Mouse (Mus musculus) heart, embryonic 15.5 days (tissue): ENCODE data around the gene Rora. TPM values are rescaled to one million over a fixed set of nuclear protein-coding genes. Genes with fewer than 3 reads are reported as not detected.

Source experiments
- ATAC-seq: fragments of 200-750 bp; cut with Nextera tagmentation; replicated peaks from 2 replicates; pipeline ENCODE4 v1.8.0; 2017; ENCODE audit warnings: low read depth, moderate TSS enrichment; ENCODE audit not compliant: insufficient number of reproducible peaks, insufficient read depth, low FRiP score
- H3K27ac ChIP-seq: fragments of 300-500 bp; sonication (generic); 2 replicates; pipeline ENCODE4 v1.5.1; 2015; ENCODE audit warnings: mild to moderate bottlenecking, inconsistent platforms
- H3K27me3 ChIP-seq: fragments of 300-500 bp; sonication (generic); 2 replicates; pipeline ENCODE4 v1.6.1; 2015; ENCODE audit warnings: inconsistent platforms
- H3K36me3 ChIP-seq: fragments of 300-500 bp; sonication (generic); 2 replicates; pipeline ENCODE4 v1.6.1; 2015; ENCODE audit warnings: mild to moderate bottlenecking, inconsistent platforms
- H3K4me1 ChIP-seq: fragments of 300-500 bp; sonication (generic); replicated peaks from 2 replicates; pipeline ENCODE4 v1.6.1; 2015; ENCODE audit warnings: inconsistent platforms
- H3K4me2 ChIP-seq: fragments of 300-500 bp; sonication (generic); 2 replicates; pipeline ENCODE4 v1.6.1; 2015; ENCODE audit warnings: inconsistent platforms, mild to moderate bottlenecking, moderate library complexity
- H3K4me3 ChIP-seq: fragments of 300-500 bp; sonication (generic); 2 replicates; pipeline ENCODE4 v1.5.1; 2015; ENCODE audit warnings: mild to moderate bottlenecking, inconsistent platforms
- H3K9ac ChIP-seq: fragments of 300-500 bp; sonication (generic); 2 replicates; pipeline ENCODE4 v1.6.1; 2015; ENCODE audit warnings: mild to moderate bottlenecking, inconsistent platforms
- H3K9me3 ChIP-seq: fragments of 300-500 bp; sonication (generic); replicated peaks from 2 replicates; pipeline ENCODE4 v1.6.1; 2016; ENCODE audit warnings: inconsistent platforms
- WGBS: fragments of 180-500 bp; shearing (Covaris S2); methylation state at CpG from one replicate; pipeline ENCODE4 v1.1.7; 2015; ENCODE audit warnings: mixed read lengths; 5-methylcytosine and 5-hydroxymethylcytosine counted together
- polyA plus RNA-seq: library from polyadenylated mRNA; unstranded; fragments of >200 nt; fragmentation: Nextera tagmentation; extraction: Ambion mirVana; gene quantifications from 2 replicates; pipeline ENCODE4 v1.2.1, GENCODE M21; 2015

The Rora gene
- polyA plus RNA-seq, 1 experiment from 2014 or later = 7.3 TPM

DNA sequence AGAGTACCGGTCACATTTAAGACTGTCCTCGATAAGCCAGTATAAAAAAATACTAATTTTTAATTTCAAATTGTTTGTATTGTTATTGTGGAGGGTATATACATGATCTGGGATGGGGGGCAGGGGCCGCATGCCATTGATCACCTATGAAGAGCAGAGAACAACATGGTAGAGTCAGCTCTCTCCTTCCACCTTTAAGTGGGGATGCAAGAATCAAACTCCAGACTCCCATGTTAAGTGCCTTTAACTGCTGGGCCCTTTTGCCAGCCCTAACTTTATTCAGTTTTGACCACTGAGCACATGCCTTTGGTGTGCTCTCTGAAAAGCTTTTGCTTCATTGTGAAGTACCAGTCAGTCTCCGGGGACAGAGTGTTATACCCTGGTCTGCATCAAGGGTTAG is 650.4 kb downstream of the Rora start:
- H3K27me3 ChIP-seq = no peaks in the 10 kb centered on the region
- H3K27ac ChIP-seq = no peak overlapping the region
- WGBS = 87% methylated on average over 4 of the region's 4 CpGs
- ATAC-seq = no peak
- no peak overlapping the region for H3K4me3 ChIP-seq
- H3K9ac ChIP-seq = no peak overlapping the region
- no peak overlapping the region for H3K4me2 ChIP-seq
- H3K9me3 ChIP-seq = no peaks in the 10 kb centered on the region
- H3K4me1 ChIP-seq = peaks cover 5% of the 10 kb centered on the region; the same call in 1 of the 2 replicates
- no peaks in the 10 kb centered on the region for H3K36me3 ChIP-seq

DNA sequence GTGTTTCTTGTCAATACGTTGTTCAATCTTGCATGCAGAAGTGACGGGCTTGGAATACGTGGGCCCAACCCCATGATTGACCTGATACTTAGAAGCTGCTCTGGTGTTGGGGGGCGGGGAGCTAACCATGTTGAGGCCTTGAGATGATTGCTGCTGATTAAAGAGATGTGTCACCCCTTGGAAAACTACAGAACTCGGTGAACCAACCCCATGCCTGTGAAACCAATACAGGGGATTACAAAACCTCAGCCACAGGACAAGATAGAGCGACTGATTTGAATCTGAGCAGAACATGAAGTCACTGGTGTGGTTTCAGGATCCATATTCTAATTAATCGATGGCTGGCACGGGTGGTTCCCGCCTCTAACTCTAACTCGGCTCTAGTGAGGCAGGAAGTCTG is 650.9 kb downstream of the Rora start:
- Histone ChIP-seq H3K4me2 (no peak overlapping the region), H3K27me3 (no peaks in the 10 kb centered on the region), H3K4me1 (peaks cover 5% of the 10 kb centered on the region; the same call in 1 of the 2 replicates), H3K4me3 (no peak overlapping the region), H3K9ac (no peak overlapping the region), H3K36me3 (no peaks in the 10 kb centered on the region), H3K9me3 (no peaks in the 10 kb centered on the region), H3K27ac (no peak overlapping the region)
- WGBS = 74% methylated on average over 10 of the region's 10 CpGs
- no peak for ATAC-seq

GRCm38 (mm10) chr9:69304991-69305390 is 651.4 kb downstream of the Rora start:
- no peak for ATAC-seq
- H3K27ac ChIP-seq = no peak overlapping the region
- no peak overlapping the region for H3K4me3 ChIP-seq
- no peaks in the 10 kb centered on the region for H3K36me3 ChIP-seq
- no peak overlapping the region for H3K4me2 ChIP-seq
- H3K4me1 ChIP-seq = peaks cover 5% of the 10 kb centered on the region; the same call in 1 of the 2 replicates
- no peaks in the 10 kb centered on the region for H3K27me3 ChIP-seq
- no peak overlapping the region for H3K9ac ChIP-seq
- WGBS = 71% methylated on average over 3 of the region's 3 CpGs
- no peaks in the 10 kb centered on the region for H3K9me3 ChIP-seq

DNA sequence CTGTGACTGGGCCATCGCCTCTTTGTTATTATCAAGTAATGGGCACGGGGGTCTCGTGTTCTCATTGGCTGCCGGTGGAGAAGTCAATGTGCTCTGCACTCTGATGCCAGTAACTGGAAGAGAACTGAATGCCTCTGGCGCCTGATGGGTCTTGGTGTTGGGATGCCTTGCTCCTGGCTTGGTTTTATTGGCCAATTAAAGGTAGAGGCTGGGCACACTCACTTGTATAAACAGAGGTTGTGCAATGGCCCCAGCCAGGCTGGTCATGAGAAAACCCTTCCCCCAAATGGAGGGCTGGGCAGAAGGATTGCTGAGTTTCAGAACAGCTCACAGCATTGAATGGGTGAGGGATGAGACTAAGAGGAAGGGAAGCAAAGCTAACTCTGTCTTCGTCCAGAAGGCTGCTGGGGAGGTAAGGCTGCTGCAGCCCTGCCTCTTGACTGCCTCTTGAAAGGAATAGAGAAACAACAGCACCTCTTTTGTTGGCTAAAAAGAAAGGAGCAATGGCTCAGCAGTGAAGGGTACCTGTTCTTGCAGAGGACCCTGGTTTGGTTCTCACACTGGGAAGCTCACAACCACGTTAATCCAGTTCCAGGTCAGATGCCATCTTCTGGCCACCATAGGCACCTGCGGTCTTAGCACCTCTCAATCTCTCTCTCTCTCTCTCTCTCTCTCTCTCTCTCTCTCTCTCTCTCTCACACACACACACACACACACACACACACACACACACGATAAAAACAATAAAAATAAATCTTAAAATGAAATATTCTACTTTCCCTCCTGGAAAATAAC is 653.3 kb downstream of the Rora start:
- WGBS = 86% methylated on average over 9 of the region's 9 CpGs
- Histone ChIP-seq H3K9ac (no peak overlapping the region), H3K27ac (no peak overlapping the region), H3K27me3 (no peaks in the 10 kb centered on the region), H3K36me3 (no peaks in the 10 kb centered on the region), H3K9me3 (no peaks in the 10 kb centered on the region), H3K4me2 (no peak overlapping the region), H3K4me3 (no peak overlapping the region), H3K4me1 (peaks cover 2% of the 10 kb centered on the region; the same call in 1 of the 2 replicates)
- ATAC-seq = no peak

- no peak overlapping the region for H3K27ac ChIP-seq
- H3K36me3 ChIP-seq = no peaks in the 10 kb centered on the region
- no peaks in the 10 kb centered on the region for H3K27me3 ChIP-seq
- no peak overlapping the region for H3K9ac ChIP-seq
- no peak overlapping the region for H3K4me2 ChIP-seq
- 75% methylated on average over 11 of the region's 11 CpGs for WGBS
- no peak overlapping the region for H3K4me3 ChIP-seq
- no peaks in the 10 kb centered on the region for H3K9me3 ChIP-seq
- ATAC-seq = no peak
- H3K4me1 ChIP-seq = peaks cover 2% of the 10 kb centered on the region; the same call in 1 of the 2 replicates
These were observed 654.4 kb downstream of the Rora start for GRCm38 (mm10) chr9:69307974-69308373.

- no peak overlapping the region for H3K27ac ChIP-seq
- H3K9ac ChIP-seq = no peak overlapping the region
- H3K4me1 ChIP-seq = peaks cover 4% of the 10 kb centered on the region
- H3K9me3 ChIP-seq = no peaks in the 10 kb centered on the region
- no peak overlapping the region for H3K4me2 ChIP-seq
- no peaks in the 10 kb centered on the region for H3K27me3 ChIP-seq
- no peak for ATAC-seq
- H3K36me3 ChIP-seq = no peaks in the 10 kb centered on the region
- WGBS = 53% methylated on average over 12 of the region's 12 CpGs
- no peak overlapping the region for H3K4me3 ChIP-seq
These were observed 656.9 kb downstream of the Rora start for GRCm38 (mm10) chr9:69310524-69310923.

- 80% methylated on average over 3 of the region's 3 CpGs for WGBS
These were observed 659.7 kb downstream of the Rora start for GRCm38 (mm10) chr9:69313297-69313696.

GRCm38 (mm10) chr9:69314451-69315210 is 661.0 kb downstream of the Rora start:
- Histone ChIP-seq H3K4me1 (peaks cover 7% of the 10 kb centered on the region), H3K36me3 (no peaks in the 10 kb centered on the region), H3K9me3 (no peaks in the 10 kb centered on the region), H3K9ac (no peak overlapping the region), H3K4me2 (no peak overlapping the region), H3K27me3 (no peaks in the 10 kb centered on the region), H3K27ac (0 out of 2 replicates have a peak overlapping the region, but pooled peaks have one; percentile 6), H3K4me3 (no peak overlapping the region)
- ATAC-seq = no peak
- 51% methylated on average over 9 of the region's 9 CpGs for WGBS

More at GRCm38 (mm10) chr9:69313297-69313696, 659.7 kb downstream of the Rora start:
- H3K27me3 ChIP-seq = no peaks in the 10 kb centered on the region
- H3K4me2 ChIP-seq = no peak overlapping the region
- no peak overlapping the region for H3K4me3 ChIP-seq
- peaks cover 7% of the 10 kb centered on the region for H3K4me1 ChIP-seq
- H3K9me3 ChIP-seq = no peaks in the 10 kb centered on the region
- H3K27ac ChIP-seq = no peak overlapping the region
- no peak overlapping the region for H3K9ac ChIP-seq
- ATAC-seq = no peak
- no peaks in the 10 kb centered on the region for H3K36me3 ChIP-seq

DNA sequence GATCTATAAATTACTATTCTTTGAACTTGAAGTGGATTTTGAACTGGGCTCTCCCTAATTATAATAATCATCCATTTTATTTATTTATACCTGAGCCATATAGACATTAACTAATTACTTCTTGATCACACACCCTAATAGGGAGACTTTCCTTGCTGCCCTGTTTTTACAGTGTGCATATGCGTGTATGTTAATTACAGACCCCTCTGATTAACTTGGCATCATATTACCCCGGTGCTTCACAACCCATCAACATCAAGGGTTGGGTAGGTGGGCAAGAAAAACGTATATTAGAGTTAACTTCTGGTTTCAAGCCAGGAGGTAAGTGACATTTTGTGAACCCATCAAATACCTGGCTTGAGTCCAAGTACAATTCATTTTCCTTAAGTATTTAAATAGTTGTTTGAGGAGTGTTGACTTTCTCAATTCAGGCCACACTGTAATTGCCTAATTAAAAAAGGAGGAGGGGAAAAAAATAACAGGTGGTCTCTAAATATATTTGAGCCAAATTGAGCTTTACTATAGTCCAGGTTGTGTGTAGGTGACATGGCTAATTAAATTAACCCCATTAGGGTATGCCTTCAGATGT is 664.0 kb downstream of the Rora start:
- Histone ChIP-seq H3K9me3 (no peaks in the 10 kb centered on the region), H3K9ac (no peak overlapping the region), H3K27me3 (no peaks in the 10 kb centered on the region), H3K27ac (no peak overlapping the region), H3K4me3 (no peak overlapping the region), H3K4me1 (peaks cover 10% of the 10 kb centered on the region), H3K36me3 (no peaks in the 10 kb centered on the region), H3K4me2 (no peak overlapping the region)
- 62% methylated on average over 3 of the region's 3 CpGs for WGBS
- ATAC-seq = no peak

GRCm38 (mm10) chr9:69319434-69319833 is 665.8 kb downstream of the Rora start:
- Histone ChIP-seq H3K36me3 (no peaks in the 10 kb centered on the region), H3K4me1 (peaks cover 25% of the 10 kb centered on the region), H3K4me3 (no peak overlapping the region), H3K27me3 (no peaks in the 10 kb centered on the region), H3K4me2 (no peak overlapping the region), H3K9ac (no peak overlapping the region), H3K27ac (no peak overlapping the region), H3K9me3 (no peaks in the 10 kb centered on the region)
- no peak for ATAC-seq
- 81% methylated on average over 6 of the region's 6 CpGs for WGBS

- 53% methylated on average over 10 of the region's 10 CpGs for WGBS
- Histone ChIP-seq H3K27ac (no peak overlapping the region), H3K36me3 (no peaks in the 10 kb centered on the region), H3K4me2 (no peak overlapping the region), H3K9ac (no peak overlapping the region), H3K4me3 (no peak overlapping the region), H3K4me1 (peaks cover 21% of the 10 kb centered on the region), H3K27me3 (no peaks in the 10 kb centered on the region), H3K9me3 (no peaks in the 10 kb centered on the region)
- ATAC-seq = no peak
These were observed 666.5 kb downstream of the Rora start for GRCm38 (mm10) chr9:69319913-69320634.
